Mouse (Mus musculus): ENCODE measurements at regions not wholly inside any gene's neighbourhood (a gene's known extent, or its start where the extent isn't known, plus 50 kb on each side); places are given as distances from the start of the nearest gene placed in this dataset.
A peak's percentile ranks its signal among the peaks of the same experiment; 100 is the strongest.
"Not testable (repeated sequence)": the region's sequence is repeated elsewhere in the genome, so short reads cannot be mapped to it uniquely, and the experiment has no call there.

- no peak for DNase-seq
These were observed 139.4 kb upstream of the Zfp637 start for GRCm38 (mm10) chr6:117701547-117701946.

DNA sequence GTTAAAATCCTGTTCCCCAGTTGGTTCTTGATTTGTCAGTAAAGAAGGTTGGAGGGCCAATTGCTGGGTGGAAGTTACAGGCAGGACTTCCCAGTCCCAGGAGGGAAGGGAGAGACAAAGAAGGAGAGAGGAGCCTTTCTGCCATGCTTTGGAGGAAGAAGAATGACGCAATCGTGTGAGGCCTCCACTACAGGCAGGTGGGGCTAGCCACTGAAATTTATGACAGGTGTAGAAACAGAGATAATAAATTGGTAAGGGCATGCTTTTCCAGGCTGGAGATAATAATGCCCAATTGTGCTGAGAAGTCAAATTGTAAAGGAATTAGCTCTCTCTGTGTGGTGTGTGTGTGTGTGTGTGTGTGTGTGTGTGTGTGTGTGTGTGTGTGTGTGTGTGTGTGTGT lies 135.0 kb upstream of the Zfp637 start:
- no peak for DNase-seq

DNA sequence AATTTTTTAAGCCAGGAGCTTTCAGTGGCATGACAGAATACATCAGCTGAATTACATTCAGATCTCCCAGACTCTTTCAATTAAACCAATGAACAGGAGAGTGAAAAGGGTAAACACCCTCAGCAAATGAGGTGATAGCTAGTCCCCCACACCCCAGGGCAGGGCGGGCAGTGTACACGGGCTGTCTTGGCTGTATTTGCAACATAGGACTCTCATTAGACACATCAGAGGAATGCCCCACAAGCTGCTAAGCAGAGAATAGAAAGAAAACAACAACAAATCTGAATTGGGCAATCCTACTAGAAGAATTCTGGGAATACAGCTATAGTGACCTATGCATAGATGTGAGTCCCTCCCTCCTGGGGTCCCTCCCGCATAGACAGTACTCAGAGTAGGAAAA lies 131.8 kb upstream of the Zfp637 start:
- no peak for DNase-seq

GRCm38 (mm10) chr6:117715056-117715777 lies 125.8 kb upstream of the Zfp637 start:
- DNase-seq: no peak

DNA sequence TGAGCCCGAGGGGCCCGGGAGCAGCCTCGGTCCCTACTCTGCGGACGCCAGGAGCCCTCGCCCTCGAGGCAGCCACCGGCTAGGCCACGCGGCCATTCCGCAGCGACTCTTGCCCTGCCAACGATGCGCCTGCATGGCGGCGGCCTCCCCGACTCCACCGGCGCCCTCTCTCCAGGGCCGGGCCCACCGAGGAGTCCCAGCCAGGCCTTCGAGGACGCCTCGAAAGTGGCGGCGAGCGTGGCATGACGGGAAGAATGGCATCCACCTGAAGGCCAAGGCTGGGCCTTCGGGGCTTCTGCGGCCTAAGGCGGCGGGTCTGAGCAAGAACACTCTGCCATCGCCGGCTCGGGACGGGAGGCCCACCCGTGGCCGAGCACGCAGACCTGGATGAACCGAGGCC lies 124.6 kb upstream of the Zfp637 start:
- DNase-seq: not testable (repeated sequence)

DNA sequence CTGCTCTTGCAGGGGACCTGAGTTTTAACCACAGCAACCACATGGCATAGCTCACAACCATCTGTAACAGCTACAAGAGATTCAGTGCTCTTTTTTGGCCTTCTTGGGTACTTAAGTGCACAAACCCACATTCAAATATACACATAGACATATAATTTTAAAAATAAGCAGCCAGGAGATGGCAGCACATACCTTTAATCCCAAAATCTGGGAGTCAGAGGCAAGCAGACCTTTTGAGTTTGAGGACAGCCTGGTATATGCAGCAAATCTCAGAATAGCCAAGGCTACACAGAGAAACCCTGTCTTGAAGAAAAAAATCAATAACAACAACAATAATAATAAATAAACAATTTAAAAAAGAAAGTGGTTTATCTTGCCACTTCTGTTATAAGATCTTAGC lies 88.6 kb upstream of the Zfp637 start:
- DNase-seq: not testable (repeated sequence)

DNA sequence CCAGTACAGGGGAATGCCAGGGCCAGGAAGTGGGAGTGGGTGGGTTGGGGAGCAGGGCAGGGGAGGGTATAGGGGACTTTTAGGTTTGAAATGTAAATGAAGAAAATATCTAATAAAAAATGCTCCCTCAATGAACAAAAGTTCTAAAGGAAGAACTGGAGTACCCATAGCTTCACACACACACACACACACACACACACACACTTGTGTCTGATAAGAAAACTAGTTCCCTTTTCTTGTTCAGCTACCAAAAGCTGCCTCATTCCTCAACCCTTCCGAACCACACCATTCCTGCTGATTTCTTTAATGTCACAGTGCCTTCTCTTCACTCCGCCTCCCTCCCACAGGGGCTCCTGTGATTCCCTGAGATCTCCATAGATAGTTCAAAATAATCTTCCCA lies 85.3 kb upstream of the Zfp637 start:
- not testable (repeated sequence) for DNase-seq

- DNase-seq: no peak
These were observed 84.8 kb upstream of the Zfp637 start for GRCm38 (mm10) chr6:117756176-117756575.

DNA sequence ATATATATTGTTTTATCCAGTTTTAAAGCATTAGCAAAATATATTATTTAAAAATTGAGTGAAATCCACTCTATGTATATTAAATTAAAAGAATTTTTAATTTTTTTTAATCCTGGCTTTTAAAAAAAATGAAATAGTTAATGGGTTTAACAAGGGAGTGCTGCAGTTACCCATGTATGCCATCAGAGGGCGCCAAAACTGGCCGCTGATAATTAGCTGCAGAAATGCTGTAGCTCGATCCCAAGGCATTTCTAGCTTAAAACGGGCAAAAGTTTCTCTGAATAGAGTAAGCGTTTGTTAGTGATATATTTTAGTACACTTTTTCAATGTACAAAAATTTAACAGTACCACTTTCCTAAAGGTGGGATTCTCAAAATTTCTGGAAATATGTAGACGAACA lies 82.5 kb upstream of the Zfp637 start:
- peak; percentile 49 to 54 for DNase-seq

GRCm38 (mm10) chr6:117771506-117771905 lies 69.5 kb upstream of the Zfp637 start:
- DNase-seq: no peak

GRCm38 (mm10) chr6:117772396-117772795 lies 68.6 kb upstream of the Zfp637 start:
- no peak for DNase-seq

- no peak for DNase-seq
These were observed 65.5 kb upstream of the Zfp637 start for GRCm38 (mm10) chr6:117775304-117776050.

GRCm38 (mm10) chr6:117778027-117778426 lies 63.0 kb upstream of the Zfp637 start:
- DNase-seq: no peak

GRCm38 (mm10) chr6:117778481-117778880 lies 62.5 kb upstream of the Zfp637 start:
- no peak for DNase-seq

DNA sequence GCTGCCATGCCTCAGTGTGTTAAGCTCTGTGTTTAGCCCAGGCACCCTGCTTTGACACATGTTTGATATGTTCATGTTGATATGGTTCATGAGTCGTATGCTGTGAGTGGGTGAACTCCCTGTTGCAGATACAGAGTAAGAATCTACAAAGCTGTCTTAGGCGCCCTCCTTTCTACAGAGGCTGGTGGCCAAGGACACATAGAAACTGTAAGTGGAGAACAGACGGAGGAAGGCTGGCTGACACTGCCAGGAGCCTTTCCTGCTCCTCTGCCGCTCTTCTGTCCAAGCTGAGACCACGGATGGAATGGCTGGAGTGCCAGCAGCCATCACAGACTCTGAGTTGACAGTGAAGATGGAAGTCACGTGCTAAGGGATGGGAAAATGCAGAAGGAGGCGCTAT lies 62.0 kb upstream of the Zfp637 start:
- no peak for DNase-seq

GRCm38 (mm10) chr6:117788580-117789540 lies 52.1 kb upstream of the Zfp637 start:
- DNase-seq: no peak

GRCm38 (mm10) chr6:117790581-117790980 lies 50.4 kb upstream of the Zfp637 start:
- no peak for DNase-seq

All from B cell, adult 2 months (primary cell).